ENCODE assay signal across 16 mouse cellular contexts in genomic region chr11:46443152-46443551, GRCm38 (mm10). TPM values are rescaled to one million over a fixed set of nuclear protein-coding genes. Genes with fewer than 3 reads are reported as not detected.
A peak's percentile ranks its signal among the peaks of the same experiment; 100 is the strongest.
DNase-seq lines count a peak whose midpoint lies in the region; ATAC-seq and TF ChIP-seq lines count a peak whose summit lies in the region.
"Had no signal": no experiment of that assay in that cellular context is flagged by ENCODE, and none has a peak within 500 bp of the region (broad histone marks: within the 10 kb centered on the region; RNA-seq: fewer than 3 reads in every experiment).

No protein-coding gene starts in this region.

- peak; percentile 50 to 54; a peak in 3 of 4 replicates for ATAC-seq in hematopoietic stem cell, adult 5-6 weeks (replicated peaks in 1 of 2; ENCODE audit: insufficient read depth in 1 of 2, low FRiP score in 2 of 2, low TSS enrichment in 1 of 2, low read depth in 1 of 2, poor library complexity in 2 of 2, severe bottlenecking in 2 of 2)

- no peak for TF ChIP-seq EP300 in CH12.LX (IDR thresholded peaks at IDR 0.05; ENCODE audit: low read length)

- H3K9ac ChIP-seq in CH12.LX (ENCODE audit: insufficient read depth, low read depth) = no peak overlapping the region
- H3K9ac ChIP-seq: embryonic facial prominence, embryonic 12.5 days; forebrain, embryonic 12.5 days; limb, embryonic 13.5 days had no signal

- peak; percentile 38 for TF ChIP-seq CTCF in left cerebral cortex, adult 2 months (IDR thresholded peaks at IDR 0.05)
- peak in 1 of 2 experiments; percentile 71; a peak in 2 of 4 replicates for TF ChIP-seq CTCF in CH12.LX (conservative IDR thresholded peaks at IDR 0.05 in 1 of 2, IDR thresholded peaks at IDR 0.05 in 1 of 2; ENCODE audit: low read depth in 2 of 2, low read length in 2 of 2)

- H3K36me3 ChIP-seq in CH12.LX (replicated peaks in 1 of 2; ENCODE audit: control insufficient read depth in 1 of 2, insufficient read depth in 1 of 2, low read length in 1 of 2) = peaks cover 22 to 62% of the 10 kb centered on the region in 2 experiments

- TF ChIP-seq RAD21 in CH12.LX (IDR thresholded peaks at IDR 0.05; ENCODE audit: low read depth, low read length) = peak; percentile 76

- H3K79me2 ChIP-seq in CH12.LX (replicated peaks; ENCODE audit: control insufficient read depth, extremely low read depth, insufficient read depth, poor library complexity, severe bottlenecking) = peaks cover 29% of the 10 kb centered on the region

- intact Hi-C loops in left cerebral cortex, adult 2 months (cut with DNase I) = loop anchor here (5.0 kb wide), 1 partner anchor 224 kb away; no protein-coding TSS in a partner anchor
- intact Hi-C loops in left cerebral cortex, postnatal 10 days (cut with DNase I) = loop anchor here (10.0 kb wide), 2 partner anchors 192 to 292 kb away; partner anchors contain the start of gene Havcr1
- intact Hi-C loops in left cerebral cortex, postnatal 14 days (cut with DNase I) = no loop called here

- H3K4me1 ChIP-seq in CH12.LX (ENCODE audit: control insufficient read depth in 1 of 2, insufficient read depth in 2 of 2) = peaks cover 5 to 72% of the 10 kb centered on the region in 2 experiments
- H3K4me1 ChIP-seq: embryonic facial prominence, embryonic 12.5 days had no signal

- dilution Hi-C loops in CH12.LX (cut with MboI; ENCODE audit: extremely low pct_ligation_motif_present, extremely low pct_unique_long_range_greater_than_20kb, low sequenced_read_pairs) = no loop called here

- H3K27ac ChIP-seq in left cerebral cortex, adult 2 months = no peak overlapping the region
- H3K27ac ChIP-seq in CH12.LX (ENCODE audit: insufficient read depth, low read depth) = no peak overlapping the region
- H3K27ac ChIP-seq: embryonic facial prominence, embryonic 12.5 days; forebrain, embryonic 12.5 days; limb, embryonic 13.5 days had no signal

- DNase-seq in left cerebral cortex, adult 2 months (ENCODE audit: extremely low spot score in 1 of 2, low spot score in 2 of 2) = no peak
- DNase-seq in left cerebral cortex, postnatal 10 days (ENCODE audit: extremely low spot score in 1 of 2, low spot score in 2 of 2) = no peak
- DNase-seq in A20 (ENCODE audit: low read depth, low spot score) = peak; percentile 47
- DNase-seq in CH12.LX (ENCODE audit: extremely low read depth) = no peak
- DNase-seq in cerebellum, adult 18-20 months = no peak
- DNase-seq in embryo, embryonic 9.5 days (ENCODE audit: extremely low spot score) = no peak
- no peak for DNase-seq in left cerebral cortex, postnatal 14 days (ENCODE audit: low spot score in 2 of 2)
- DNase-seq: adrenal gland, postnatal 10 days; gastrocnemius, postnatal 36 days; heart, postnatal 10 days; kidney, adult 11 months had no signal

- H3K9me3 ChIP-seq in CH12.LX (replicated peaks; ENCODE audit: low read length) = no peaks in the 10 kb centered on the region
- H3K9me3 ChIP-seq: embryonic facial prominence, embryonic 12.5 days; forebrain, embryonic 12.5 days; limb, embryonic 13.5 days had no signal

- no peak overlapping the region for H3K4me2 ChIP-seq in CH12.LX (ENCODE audit: insufficient read depth, low read depth, poor library complexity, severe bottlenecking)
- H3K4me2 ChIP-seq: embryonic facial prominence, embryonic 12.5 days; forebrain, embryonic 12.5 days; limb, embryonic 13.5 days had no signal

- no peaks in the 10 kb centered on the region for H3K27me3 ChIP-seq in CH12.LX (replicated peaks)
- H3K27me3 ChIP-seq: embryonic facial prominence, embryonic 12.5 days; forebrain, embryonic 12.5 days; limb, embryonic 13.5 days had no signal

- no peak overlapping the region for H3K4me3 ChIP-seq in left cerebral cortex, adult 2 months
- H3K4me3 ChIP-seq in CH12.LX (replicated peaks in 1 of 3; ENCODE audit: low read depth in 2 of 3, low read length in 2 of 3, poor library complexity in 1 of 3) = no peak overlapping the region
- H3K4me3 ChIP-seq: embryonic facial prominence, embryonic 12.5 days; forebrain, embryonic 12.5 days; limb, embryonic 13.5 days had no signal

- no peak for TF ChIP-seq POLR2A in CH12.LX (IDR thresholded peaks at IDR 0.05; ENCODE audit: low read depth, low read length)

- in situ Hi-C loops in CH12.LX (cut with MboI; ENCODE audit: low pct_ligation_motif_present, low pct_unique_long_range_greater_than_20kb, low sequenced_read_pairs) = loop anchor here (10.0 kb wide), 1 partner anchor 292 kb away; the partner anchor contains the start of gene Havcr1

TF ChIP-seq in CH12.LX, 34 proteins besides CTCF, POLR2A, EP300 and RAD21:
- TF ChIP-seq SMC3 (IDR thresholded peaks at IDR 0.05; ENCODE audit: low read depth, low read length) (peak; percentile 45; the same call in 1 of the 2 replicates), TCF12 (IDR thresholded peaks at IDR 0.05; ENCODE audit: low read depth, low read length) (no peak), USF1 (IDR thresholded peaks at IDR 0.05; ENCODE audit: low read depth, low read length) (no peak), ETS1 (conservative IDR thresholded peaks at IDR 0.05; ENCODE audit: low read depth, low read length) (0 out of 2 replicates have a peak, but pooled peaks have one; percentile 2), CHD1 (IDR thresholded peaks at IDR 0.05; ENCODE audit: low read depth, low read length) (no peak), JUN (IDR thresholded peaks at IDR 0.05; ENCODE audit: insufficient read depth, low read depth, low read length) (no peak)

RNA-seq across cellular contexts. Expression of gene Med7, which starts 6.4 kb away (rescaled TPM):
- 10 to 100 TPM; 32.9 to 34.2 TPM for total RNA-seq in left cerebral cortex, adult 2 months (2021)
- total RNA-seq in left cerebral cortex, postnatal 10 days (2021) = 10 to 100 TPM; 31.5 to 33.6 TPM
- total RNA-seq in CH12.LX (2012; rRNA removed) = 32.7 and 37.1 TPM in 2 replicates
- total RNA-seq in CH12.LX (2014; rRNA removed) = 104 and 115 TPM in 2 replicates
- 59.9 and 60.0 TPM in 2 replicates for polyA plus RNA-seq in CH12.LX (2012; ENCODE audit: insufficient read length, low read depth)
- 35.3 and 36.8 TPM in 2 replicates for total RNA-seq in hematopoietic stem cell, adult 5-6 weeks (2017)
- total RNA-seq in left cerebral cortex, postnatal 14 days (2021) = 10 to 100 TPM; 30.2 to 36.5 TPM

RNA-seq across cellular contexts. Expression of gene Havcr2, which starts 11.6 kb away (rescaled TPM):
- total RNA-seq in left cerebral cortex, adult 2 months (2021) = 1 to 10 TPM; 2.1 to 2.2 TPM
- 1 to 10 TPM in 1 of 2 experiments, under 1 TPM in 1; 0.87 to 1.5 TPM for total RNA-seq in left cerebral cortex, postnatal 10 days (2021)
- total RNA-seq in CH12.LX (2012; rRNA removed) = 0.08 TPM in 1 of 2 replicates, not detected in the other
- total RNA-seq in CH12.LX (2014; rRNA removed) = 0.20 and 0.27 TPM in 2 replicates
- polyA plus RNA-seq in CH12.LX (2012; ENCODE audit: insufficient read length, low read depth) = 0.44 and 0.60 TPM in 2 replicates
- 5.2 and 5.9 TPM in 2 replicates for total RNA-seq in hematopoietic stem cell, adult 5-6 weeks (2017)
- total RNA-seq in left cerebral cortex, postnatal 14 days (2021) = 1 to 10 TPM; 1.1 to 1.7 TPM
- total RNA-seq: gastrocnemius, postnatal 36 days had no signal
- polyA plus RNA-seq: forebrain, embryonic 12.5 days had no signal

RNA-seq across cellular contexts. Expression of gene Fam71b, which starts 46.8 kb away (rescaled TPM):
- total RNA-seq in left cerebral cortex, adult 2 months (2021) = not detected
- total RNA-seq in left cerebral cortex, postnatal 10 days (2021) = not detected
- total RNA-seq in CH12.LX (2012; rRNA removed) (2.6 and 2.7 TPM in 2 replicates), CH12.LX (2014; rRNA removed) (0.46 TPM in 1 of 2 replicates, not detected in the other)
- 2.4 and 2.6 TPM in 2 replicates for polyA plus RNA-seq in CH12.LX (2012; ENCODE audit: insufficient read length, low read depth)
- not detected in 2 replicates for total RNA-seq in hematopoietic stem cell, adult 5-6 weeks (2017)
- not detected for total RNA-seq in left cerebral cortex, postnatal 14 days (2021)
- total RNA-seq: adrenal gland, postnatal 10 days; gastrocnemius, postnatal 36 days; heart, postnatal 10 days; layer of hippocampus, adult 8-10 months had no signal
- polyA plus RNA-seq: embryonic facial prominence, embryonic 12.5 days; forebrain, embryonic 12.5 days; limb, embryonic 13.5 days had no signal

RNA-seq across cellular contexts. Expression of gene Itk, which starts 53.8 kb away (rescaled TPM):
- total RNA-seq in left cerebral cortex, adult 2 months (2021) = under 1 TPM; 0.16 to 0.23 TPM
- total RNA-seq in left cerebral cortex, postnatal 10 days (2021) = under 1 TPM; 0.34 to 0.41 TPM
- total RNA-seq in CH12.LX (2012; rRNA removed) = 0.29 and 0.64 TPM in 2 replicates
- total RNA-seq in CH12.LX (2014; rRNA removed) = 0.11 and 0.14 TPM in 2 replicates
- 0.14 and 0.17 TPM in 2 replicates for polyA plus RNA-seq in CH12.LX (2012; ENCODE audit: insufficient read length, low read depth)
- total RNA-seq in hematopoietic stem cell, adult 5-6 weeks (2017) = 2.9 and 6.0 TPM in 2 replicates
- total RNA-seq in left cerebral cortex, postnatal 14 days (2021) = under 1 TPM; 0.11 to 0.44 TPM
- polyA plus RNA-seq: forebrain, embryonic 12.5 days had no signal
